ENCODE assay signal across 12 mouse cellular contexts in the genomic region with DNA sequence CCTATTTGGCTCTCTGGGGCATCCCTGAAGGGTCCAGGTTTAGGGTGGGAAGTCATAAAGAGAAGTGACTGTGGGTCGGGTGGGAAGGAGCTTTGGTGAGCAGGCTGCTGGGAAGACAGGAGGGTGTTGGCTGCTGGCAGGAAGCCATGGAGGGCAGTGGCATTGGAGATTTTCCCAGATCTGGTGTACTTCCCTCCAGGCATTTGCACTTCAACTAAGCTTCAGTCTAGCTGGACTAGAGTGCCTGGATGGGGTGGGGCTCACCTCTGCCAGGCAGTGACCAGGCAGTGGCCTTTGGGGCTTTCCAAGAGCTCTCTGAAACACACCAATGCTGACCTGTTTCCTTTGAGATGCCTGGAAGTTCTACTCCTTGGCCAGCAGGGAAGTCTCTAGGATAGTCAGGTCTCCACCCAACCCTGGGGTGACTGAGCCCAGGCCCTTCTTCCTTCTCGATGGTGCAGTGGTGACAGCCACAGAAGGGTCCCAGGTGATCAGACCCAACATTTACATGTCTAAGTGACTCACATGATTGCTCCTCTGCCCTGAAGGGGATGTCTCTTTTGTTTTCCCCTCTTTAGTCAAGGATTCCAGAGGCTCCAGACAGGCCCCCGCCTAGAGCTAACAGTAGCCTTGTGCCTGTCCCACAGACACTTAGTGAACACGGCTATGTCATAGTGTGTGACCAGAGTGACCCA. TPM values are rescaled to one million over a fixed set of nuclear protein-coding genes. Genes with fewer than 3 reads are reported as not detected.
DNase-seq lines count a peak whose midpoint lies in the region; ATAC-seq and TF ChIP-seq lines count a peak whose summit lies in the region.
"Had no signal": no experiment of that assay in that cellular context is flagged by ENCODE, and none has a peak within 500 bp of the region (broad histone marks: within the 10 kb centered on the region; RNA-seq: fewer than 3 reads in every experiment).

No protein-coding gene starts in this region.

- intact Hi-C loops in gastrocnemius, postnatal 14 days (cut with DNase I; ENCODE audit: low total_unique reads), result no loop called here

- peaks cover 27% of the 10 kb centered on the region for H3K4me1 ChIP-seq in E14TG2a.4 (replicated peaks; ENCODE audit: low read depth, low read length)
- peaks cover 49% of the 10 kb centered on the region for H3K4me1 ChIP-seq in lung, adult 2 months (ENCODE audit: control insufficient read depth, insufficient read depth, low read length)
- H3K4me1 ChIP-seq: embryonic facial prominence, embryonic 12.5 days; forebrain, embryonic 12.5 days; intestine, embryonic 15.5 days; liver, embryonic 13.5 days had no signal

- no peak for TF ChIP-seq POLR2A in lung, adult 2 months (IDR thresholded peaks at IDR 0.05; ENCODE audit: borderline replicate concordance, extremely low read depth, low read depth, low read length)

- TF ChIP-seq CTCF in E14TG2a.4 (conservative IDR thresholded peaks at IDR 0.05; ENCODE audit: low read length), result no peak
- TF ChIP-seq CTCF in lung, adult 2 months (IDR thresholded peaks at IDR 0.05; ENCODE audit: insufficient read depth, low read length), result no peak

- 46% methylated on average over 4 of the region's 4 CpGs for WGBS in lung, adult 2 months

- H3K27me3 ChIP-seq in E14TG2a.4 (ENCODE audit: insufficient read depth, low read length), result 0 out of 2 replicates have a peak, but pooled peaks cover 3% of the 10 kb centered on the region
- H3K27me3 ChIP-seq: embryonic facial prominence, embryonic 12.5 days; forebrain, embryonic 12.5 days; intestine, embryonic 15.5 days; liver, embryonic 13.5 days had no signal

- H3K36me3 ChIP-seq in E14TG2a.4 (ENCODE audit: insufficient read depth, low read length), result no peaks in the 10 kb centered on the region
- H3K36me3 ChIP-seq: embryonic facial prominence, embryonic 12.5 days; forebrain, embryonic 12.5 days; intestine, embryonic 15.5 days; liver, embryonic 13.5 days had no signal

- peak; percentile 11 for DNase-seq in adrenal gland, adult 2 months
- DNase-seq in adrenal gland, postnatal 25 days, result no peak
- peak; percentile 71 for DNase-seq in cerebellum, adult 11-12 months
- peak; percentile 73 for DNase-seq in lung, adult 2 months
- DNase-seq in gastrocnemius, postnatal 14 days, result no peak
- no peak for DNase-seq in right cerebral cortex, postnatal 25 days
- DNase-seq: liver, embryonic 13.5 days had no signal

- no peak for ATAC-seq in inflammation-experienced regulatory T-cells, adult 6 months
- ATAC-seq: intestine, embryonic 15.5 days had no signal

- H3K4me3 ChIP-seq in E14TG2a.4 (replicated peaks; ENCODE audit: low read length), result 0 out of 2 replicates have a peak overlapping the region, but pooled peaks have one; percentile 7
- no peak overlapping the region for H3K4me3 ChIP-seq in lung, adult 2 months (replicated peaks; ENCODE audit: extremely low read depth, low read depth, low read length)
- H3K4me3 ChIP-seq: embryonic facial prominence, embryonic 12.5 days; forebrain, embryonic 12.5 days; intestine, embryonic 15.5 days; liver, embryonic 13.5 days had no signal

- peaks cover 6% of the 10 kb centered on the region for H3K9me3 ChIP-seq in E14TG2a.4 (ENCODE audit: low read length)
- H3K9me3 ChIP-seq: embryonic facial prominence, embryonic 12.5 days; forebrain, embryonic 12.5 days; intestine, embryonic 15.5 days; liver, embryonic 13.5 days had no signal

RNA-seq across cellular contexts. Expression of a gene that starts 36.7 kb away (rescaled TPM):
- under 1 TPM; 0.20 to 0.31 TPM for total RNA-seq in adrenal gland, adult 2 months (2021)
- polyA plus RNA-seq in adrenal gland, adult 2 months (2012; rRNA removed), result 0.07 and 0.37 TPM in 2 replicates
- 0.15 TPM in 1 of 2 replicates, not detected in the other for total RNA-seq in adrenal gland, postnatal 25 days (2021)
- polyA plus RNA-seq in lung, adult 2 months (2012; rRNA removed), result 50.3 and 57.1 TPM in 2 replicates
- under 1 TPM; 0.27 to 0.29 TPM for total RNA-seq in gastrocnemius, postnatal 14 days (2021)
- polyA plus RNA-seq in inflammation-experienced regulatory T-cells, adult 6 months (2017; shearing (Covaris generic)), result 1 to 10 TPM; 4.0 to 4.8 (median 4.6) TPM

Comparison
In these comparisons a context has a peak if more than half of its experiments do, and no peak if none do; other contexts are left out.
1. DNase-seq: peak in adrenal gland, adult 2 months (single experiment), cerebellum, adult 11-12 months (single experiment) and lung, adult 2 months (single experiment); none in adrenal gland, postnatal 25 days (single experiment), gastrocnemius, postnatal 14 days (single experiment) and right cerebral cortex, postnatal 25 days (single experiment).